Mouse (Mus musculus) embryonic facial prominence, embryonic 15.5 days (tissue): ENCODE measurements around the gene Card9. TPM values are rescaled to one million over a fixed set of nuclear protein-coding genes. Genes with fewer than 3 reads are reported as not detected.
A peak's percentile ranks its signal among the peaks of the same experiment; 100 is the strongest.

Experiments
- ATAC-seq: fragments of 200-750 bp; cut with Nextera tagmentation; 2 replicates; pipeline ENCODE4 v1.8.0; 2017; ENCODE audit warnings: low read depth, moderate TSS enrichment; ENCODE audit not compliant: insufficient number of reproducible peaks, low FRiP score, low TSS enrichment
- H3K27ac ChIP-seq: fragments of 300-500 bp; sonication (generic); replicated peaks from 2 replicates; pipeline ENCODE4 v1.5.1; 2015; ENCODE audit warnings: mild to moderate bottlenecking, inconsistent platforms
- H3K27me3 ChIP-seq: fragments of 300-500 bp; sonication (generic); 2 replicates; pipeline ENCODE4 v1.6.1; 2015; ENCODE audit warnings: inconsistent platforms
- H3K36me3 ChIP-seq: fragments of 300-500 bp; sonication (generic); 2 replicates; pipeline ENCODE4 v1.6.1; 2015; ENCODE audit warnings: mild to moderate bottlenecking, inconsistent platforms
- H3K4me1 ChIP-seq: fragments of 300-500 bp; sonication (generic); 2 replicates; pipeline ENCODE4 v1.6.1; 2015; ENCODE audit warnings: inconsistent platforms
- H3K4me2 ChIP-seq: fragments of 300-500 bp; sonication (generic); replicated peaks from 2 replicates; pipeline ENCODE4 v1.6.1; 2015; ENCODE audit warnings: mild to moderate bottlenecking, inconsistent platforms
- H3K4me3 ChIP-seq: fragments of 300-500 bp; sonication (generic); replicated peaks from 2 replicates; pipeline ENCODE4 v1.5.1; 2015; ENCODE audit warnings: mild to moderate bottlenecking, inconsistent platforms
- H3K9ac ChIP-seq: fragments of 300-500 bp; sonication (generic); 2 replicates; pipeline ENCODE4 v1.6.1; 2015; ENCODE audit warnings: inconsistent platforms
- H3K9me3 ChIP-seq: fragments of 300-500 bp; sonication (generic); replicated peaks from 2 replicates; pipeline ENCODE4 v1.6.1; 2016; ENCODE audit warnings: inconsistent platforms
- WGBS: fragments of 180-500 bp; shearing (Covaris S2); methylation state at CpG from one replicate; pipeline ENCODE4 v1.1.7; 2015; 5-methylcytosine and 5-hydroxymethylcytosine counted together
- polyA plus RNA-seq: library from polyadenylated mRNA; unstranded; fragments of >200 nt; fragmentation: Nextera tagmentation; extraction: Ambion mirVana; gene quantifications from 2 replicates; pipeline ENCODE4 v1.2.1, GENCODE M21; 2015

The Card9 gene
- polyA plus RNA-seq, 1 experiment from 2014 or later = 1.7 TPM

DNA sequence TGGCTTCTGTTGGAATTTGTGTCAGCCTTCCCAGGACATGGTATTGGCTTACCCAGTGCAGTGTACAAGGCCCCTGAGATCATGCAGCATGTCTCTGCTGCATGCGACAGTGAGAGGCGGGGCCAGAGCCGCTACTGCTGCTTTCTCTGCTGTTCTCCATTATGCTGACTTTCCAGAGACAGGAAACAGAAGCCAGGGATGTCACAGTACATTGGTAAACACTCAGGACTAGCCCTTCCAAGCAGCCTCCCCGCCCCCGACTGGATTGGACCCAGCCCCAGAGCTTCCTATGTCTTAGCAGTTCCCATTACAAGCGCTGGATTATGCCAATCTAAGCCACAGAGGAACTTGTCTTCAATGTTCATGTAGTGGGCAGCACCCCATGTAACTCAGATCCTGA is 12.5 kb downstream of the Card9 start:
- Histone ChIP-seq H3K9ac (no peak overlapping the region), H3K4me2 (no peak overlapping the region), H3K27ac (peak overlapping the region; percentile 77)

DNA sequence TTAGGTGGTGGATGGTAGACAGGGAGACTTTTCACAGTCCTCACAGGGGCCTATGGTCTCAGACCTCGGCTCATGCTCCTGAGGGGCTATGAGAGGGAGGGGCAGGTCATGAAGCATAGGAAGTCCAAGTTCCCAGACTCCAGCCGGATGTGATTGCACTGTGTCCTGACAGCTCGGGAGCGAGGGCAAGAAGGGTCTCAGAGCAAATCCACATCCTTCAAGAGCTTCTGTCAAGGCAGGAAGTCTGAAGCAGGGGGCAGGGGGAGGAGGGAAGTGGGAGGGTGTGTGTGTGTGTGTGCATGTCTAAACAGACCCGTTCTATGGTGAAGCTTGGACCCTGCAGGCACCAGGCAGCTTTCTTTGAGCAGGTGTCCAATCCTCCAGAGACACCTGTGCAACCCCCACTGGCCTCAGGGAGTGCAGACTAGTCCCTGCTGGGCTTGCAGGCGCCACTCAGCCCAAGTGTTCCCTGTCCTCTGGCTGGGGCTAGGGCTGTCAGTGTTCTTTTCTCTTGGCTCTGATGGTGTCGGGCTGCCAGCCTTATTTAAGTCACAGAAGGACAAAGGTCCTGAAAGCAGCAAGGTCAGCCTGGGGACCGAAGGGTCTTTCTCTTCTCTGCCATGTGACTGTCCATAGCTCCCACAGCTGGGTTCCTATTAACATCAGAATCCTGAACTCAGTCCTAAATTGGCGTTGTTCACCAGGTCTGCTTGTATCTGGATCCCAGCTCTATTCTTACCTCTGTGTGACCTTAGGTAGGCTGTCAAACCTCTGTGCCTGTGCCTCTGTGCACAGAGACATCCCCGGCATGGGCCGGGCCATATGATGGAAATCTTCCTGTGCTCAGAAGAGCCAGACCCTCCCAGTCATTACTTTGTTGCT is 17.9 kb downstream of the Card9 start:
- ATAC-seq = no peak
- H3K9me3 ChIP-seq = no peaks in the 10 kb centered on the region
- peak overlapping the region; percentile 67 for H3K27ac ChIP-seq

More for the DNA sequence above, 12.5 kb downstream of the Card9 start:
- peaks cover 40% of the 10 kb centered on the region for H3K4me1 ChIP-seq
- no peaks in the 10 kb centered on the region for H3K9me3 ChIP-seq
- H3K36me3 ChIP-seq = peaks cover 61% of the 10 kb centered on the region
- no peaks in the 10 kb centered on the region for H3K27me3 ChIP-seq
- ATAC-seq = peak; percentile 25; the same call in 1 of the 2 replicates
- WGBS = 37% methylated on average over 6 of the region's 6 CpGs
- H3K4me3 ChIP-seq = no peak overlapping the region

GRCm38 (mm10) chr2:26342044-26342443 is 18.7 kb downstream of the Card9 start:
- 67% methylated on average over 10 of the region's 10 CpGs for WGBS

More for the DNA sequence above, 17.9 kb downstream of the Card9 start:
- Histone ChIP-seq H3K9ac (no peak overlapping the region), H3K27me3 (no peaks in the 10 kb centered on the region), H3K4me2 (no peak overlapping the region), H3K4me1 (peaks cover 34% of the 10 kb centered on the region), H3K36me3 (peaks cover 80% of the 10 kb centered on the region), H3K4me3 (no peak overlapping the region)
- 61% methylated on average over 11 of the region's 11 CpGs for WGBS

GRCm38 (mm10) chr2:26341510-26341981 is 19.2 kb downstream of the Card9 start:
- Histone ChIP-seq H3K9me3 (no peaks in the 10 kb centered on the region), H3K4me1 (peaks cover 25% of the 10 kb centered on the region), H3K4me3 (no peak overlapping the region), H3K9ac (no peak overlapping the region), H3K4me2 (no peak overlapping the region), H3K27me3 (no peaks in the 10 kb centered on the region), H3K27ac (peak overlapping the region; percentile 71), H3K36me3 (peaks cover 68% of the 10 kb centered on the region)
- 81% methylated on average over 2 of the region's 2 CpGs for WGBS
- peak; percentile 68 for ATAC-seq

More at GRCm38 (mm10) chr2:26342044-26342443, 18.7 kb downstream of the Card9 start:
- Histone ChIP-seq H3K4me3 (no peak overlapping the region), H3K9me3 (no peaks in the 10 kb centered on the region), H3K36me3 (peaks cover 72% of the 10 kb centered on the region), H3K27ac (peak overlapping the region; percentile 71), H3K27me3 (no peaks in the 10 kb centered on the region), H3K4me1 (peaks cover 26% of the 10 kb centered on the region), H3K4me2 (no peak overlapping the region), H3K9ac (no peak overlapping the region)
- ATAC-seq = peak; percentile 43; the same call in 1 of the 2 replicates

- Histone ChIP-seq H3K36me3 (peaks cover 51% of the 10 kb centered on the region), H3K9ac (no peak overlapping the region), H3K4me1 (peaks cover 25% of the 10 kb centered on the region), H3K4me2 (no peak overlapping the region), H3K9me3 (no peaks in the 10 kb centered on the region), H3K27me3 (no peaks in the 10 kb centered on the region), H3K4me3 (no peak overlapping the region), H3K27ac (no peak overlapping the region)
- ATAC-seq = no peak
- 76% methylated on average over 5 of the region's 5 CpGs for WGBS
Observed at GRCm38 (mm10) chr2:26339204-26339551, 21.5 kb downstream of the Card9 start.

DNA sequence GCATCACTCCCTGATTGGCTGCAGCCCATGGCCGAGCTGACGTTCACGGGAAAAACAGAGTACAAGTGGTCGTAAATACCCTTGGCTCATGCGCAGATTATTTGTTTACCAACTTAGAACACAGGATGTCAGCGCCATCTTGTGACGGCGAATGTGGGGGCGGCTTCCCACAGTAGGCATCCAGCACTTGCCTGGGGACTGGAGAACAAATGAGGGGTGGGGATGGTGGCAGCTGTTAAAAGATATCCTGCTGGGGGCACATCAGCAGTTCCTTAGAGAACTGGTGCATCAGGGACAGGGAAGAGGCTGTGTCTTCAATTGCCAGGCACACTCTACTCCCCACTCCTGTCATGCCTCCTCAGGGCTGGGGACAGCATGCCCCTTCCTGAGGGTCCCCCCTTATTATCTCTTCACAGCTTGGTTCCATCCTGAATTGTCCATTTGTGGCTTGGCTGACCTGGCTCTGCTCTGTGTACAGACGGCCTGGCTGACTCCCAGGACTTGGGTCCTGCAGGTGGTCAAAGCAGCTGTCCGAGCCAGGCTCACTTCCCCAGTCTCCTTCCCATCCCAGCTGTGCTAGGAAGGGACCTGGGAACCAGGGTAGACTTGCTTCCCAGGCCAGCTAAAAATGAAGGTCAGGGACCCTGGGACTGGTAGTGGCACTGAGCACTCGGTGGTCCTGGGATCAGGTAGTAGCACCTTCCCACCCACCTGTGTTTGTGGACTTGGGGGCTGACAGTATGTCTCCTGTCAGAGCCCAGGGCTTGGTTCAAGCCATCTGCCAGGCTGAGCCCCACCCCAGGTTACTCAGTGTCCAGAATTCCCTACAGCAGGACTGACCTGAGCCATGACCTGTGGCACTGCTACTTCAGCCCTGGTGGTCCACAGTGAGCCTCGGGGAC is 22.2 kb downstream of the Card9 start:
- Histone ChIP-seq H3K4me2 (no peak overlapping the region), H3K27me3 (no peaks in the 10 kb centered on the region), H3K4me3 (no peak overlapping the region), H3K27ac (no peak overlapping the region), H3K9me3 (no peaks in the 10 kb centered on the region), H3K4me1 (peaks cover 25% of the 10 kb centered on the region), H3K9ac (no peak overlapping the region), H3K36me3 (peaks cover 45% of the 10 kb centered on the region)
- 79% methylated on average over 8 of the region's 13 CpGs for WGBS
- ATAC-seq = no peak

- 39% methylated on average over 6 of the region's 6 CpGs for WGBS
- H3K27me3 ChIP-seq = no peaks in the 10 kb centered on the region
- no peak overlapping the region for H3K9ac ChIP-seq
- H3K9me3 ChIP-seq = no peaks in the 10 kb centered on the region
- no peak for ATAC-seq
- H3K27ac ChIP-seq = no peak overlapping the region
- H3K36me3 ChIP-seq = peaks cover 59% of the 10 kb centered on the region
- H3K4me3 ChIP-seq = no peak overlapping the region
- H3K4me1 ChIP-seq = no peaks in the 10 kb centered on the region
- H3K4me2 ChIP-seq = no peak overlapping the region
Observed at GRCm38 (mm10) chr2:26330702-26331101, 30.0 kb downstream of the Card9 start.

DNA sequence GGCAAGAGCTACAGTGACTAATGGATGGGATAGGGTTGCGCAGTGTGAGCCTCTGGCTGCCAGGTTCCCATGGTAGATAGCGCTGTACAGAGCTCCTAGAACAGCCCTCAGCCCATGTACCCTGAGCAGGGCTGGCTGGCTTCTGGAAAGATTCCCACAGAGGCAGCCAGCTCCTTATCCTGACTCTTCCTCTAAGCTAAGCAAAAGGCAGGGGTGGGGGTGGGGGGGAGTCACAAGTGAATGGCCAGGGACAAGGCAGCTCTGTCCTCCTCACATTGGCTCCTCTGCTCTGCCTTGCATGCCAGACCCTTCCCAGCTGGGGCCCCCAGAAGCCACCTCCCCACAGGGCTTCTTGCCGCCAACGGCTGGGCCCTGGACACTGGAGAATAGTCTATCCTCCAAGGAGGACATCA is 30.7 kb downstream of the Card9 start:
- Histone ChIP-seq H3K4me3 (no peak overlapping the region), H3K4me1 (0 out of 2 replicates have a peak, but pooled peaks cover 4% of the 10 kb centered on the region), H3K9ac (no peak overlapping the region), H3K9me3 (no peaks in the 10 kb centered on the region), H3K4me2 (no peak overlapping the region), H3K27me3 (no peaks in the 10 kb centered on the region), H3K27ac (no peak overlapping the region), H3K36me3 (peaks cover 66% of the 10 kb centered on the region)
- ATAC-seq = no peak
- WGBS = 72% methylated on average over 4 of the region's 4 CpGs

- Histone ChIP-seq H3K4me1 (0 out of 2 replicates have a peak, but pooled peaks cover 6% of the 10 kb centered on the region), H3K4me3 (no peak overlapping the region), H3K27ac (no peak overlapping the region), H3K4me2 (no peak overlapping the region), H3K27me3 (no peaks in the 10 kb centered on the region), H3K36me3 (peaks cover 72% of the 10 kb centered on the region), H3K9me3 (no peaks in the 10 kb centered on the region), H3K9ac (no peak overlapping the region)
- WGBS = 54% methylated on average over 8 of the region's 8 CpGs
- no peak for ATAC-seq
Observed at GRCm38 (mm10) chr2:26329402-26329801, 31.3 kb downstream of the Card9 start.

GRCm38 (mm10) chr2:26327852-26328251 is 32.9 kb downstream of the Card9 start:
- ATAC-seq = no peak
- H3K36me3 ChIP-seq = peaks cover 86% of the 10 kb centered on the region
- WGBS = 79% methylated on average over 4 of the region's 4 CpGs
- H3K4me2 ChIP-seq = no peak overlapping the region
- H3K9ac ChIP-seq = no peak overlapping the region
- no peak overlapping the region for H3K27ac ChIP-seq
- H3K9me3 ChIP-seq = no peaks in the 10 kb centered on the region
- no peak overlapping the region for H3K4me3 ChIP-seq
- no peaks in the 10 kb centered on the region for H3K27me3 ChIP-seq
- 0 out of 2 replicates have a peak, but pooled peaks cover 6% of the 10 kb centered on the region for H3K4me1 ChIP-seq
